Mouse (Mus musculus) limb, embryonic 11.5 days (tissue): ENCODE results near the gene Susd6. TPM values are rescaled to one million over a fixed set of nuclear protein-coding genes. Genes with fewer than 3 reads are reported as not detected.

Source experiments
- ATAC-seq: fragments of 200-750 bp; cut with Nextera tagmentation; 2 replicates; pipeline ENCODE4 v1.8.0; 2017; ENCODE audit warnings: low read depth; ENCODE audit not compliant: insufficient number of reproducible peaks, low FRiP score, low TSS enrichment
- DNase-seq: peaks from one replicate; pipeline ENCODE4 v3.0.0-alpha.2; 2015; ENCODE audit warnings: low spot score
- H3K27ac ChIP-seq: fragments of 300-500 bp; sonication (generic); replicated peaks from 2 replicates; pipeline ENCODE4 v1.5.1; 2014; ENCODE audit warnings: low read depth, mild to moderate bottlenecking, low read length
- H3K27me3 ChIP-seq: fragments of 300-500 bp; sonication (generic); 2 replicates; pipeline ENCODE4 v1.6.1; 2014; ENCODE audit warnings: mild to moderate bottlenecking, low read length, mixed read lengths; ENCODE audit not compliant: control insufficient read depth, insufficient read depth
- H3K36me3 ChIP-seq: fragments of 300-500 bp; sonication (generic); 2 replicates; pipeline ENCODE4 v1.6.1; 2014; ENCODE audit warnings: mild to moderate bottlenecking, low read length, moderate library complexity, mixed read lengths; ENCODE audit not compliant: control insufficient read depth, insufficient read depth
- H3K4me1 ChIP-seq: fragments of 300-500 bp; sonication (generic); 2 replicates; pipeline ENCODE4 v1.6.1; 2014; ENCODE audit warnings: low read length, mixed read lengths; ENCODE audit not compliant: control insufficient read depth, insufficient read depth
- H3K4me2 ChIP-seq: fragments of 300-500 bp; sonication (generic); 2 replicates; pipeline ENCODE4 v1.6.1; 2014; ENCODE audit warnings: low read depth, mild to moderate bottlenecking, moderate library complexity; ENCODE audit not compliant: severe bottlenecking
- H3K4me3 ChIP-seq: fragments of 300-500 bp; sonication (generic); 2 replicates; pipeline ENCODE4 v1.5.1; 2014; ENCODE audit warnings: low read depth, low read length
- H3K9ac ChIP-seq: fragments of 300-500 bp; sonication (generic); 2 replicates; pipeline ENCODE4 v1.6.1; 2014; ENCODE audit warnings: mild to moderate bottlenecking, low read length
- H3K9me3 ChIP-seq: fragments of 300-500 bp; sonication (generic); 2 replicates; pipeline ENCODE4 v1.6.1; 2016; ENCODE audit warnings: low read length; ENCODE audit not compliant: control insufficient read depth
- WGBS: fragments of 180-500 bp; shearing (Covaris S2); extraction: QIAGEN DNeasy Blood & Tissue Kit; methylation state at CpG from one replicate; pipeline ENCODE4 v1.1.7; 2014; 5-methylcytosine and 5-hydroxymethylcytosine counted together
- polyA plus RNA-seq: library from polyadenylated mRNA; unstranded; fragments of >200 nt; fragmentation: Nextera tagmentation; extraction: Ambion mirVana; gene quantifications from 2 replicates; pipeline ENCODE4 v1.2.1, GENCODE M21; 2014

Susd6 gene
- polyA plus RNA-seq, 1 experiment from 2014 or later, result 14.3 TPM

DNA sequence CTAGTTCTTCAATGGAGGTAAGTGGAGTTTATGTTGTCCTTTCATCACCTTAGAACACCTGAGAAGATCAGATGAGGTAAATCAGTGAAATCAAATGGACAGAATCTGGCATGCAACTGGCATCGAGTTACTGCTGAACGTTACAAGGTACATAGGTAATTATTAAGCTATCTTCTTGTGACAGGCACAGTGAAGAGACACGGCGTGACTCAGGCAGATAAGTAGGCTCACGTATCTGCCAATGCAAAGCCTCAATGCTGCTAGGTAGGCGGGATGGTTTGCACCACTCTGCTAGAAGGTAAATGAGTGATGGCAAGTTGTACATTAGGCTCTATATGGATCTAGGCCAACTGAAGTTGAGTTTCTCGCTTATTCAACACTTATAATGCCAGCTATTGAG, 139.8 kb downstream of the Susd6 start:
- Histone ChIP-seq H3K36me3 (no peaks in the 10 kb centered on the region), H3K9ac (no peak overlapping the region), H3K27me3 (no peaks in the 10 kb centered on the region), H3K9me3 (no peaks in the 10 kb centered on the region), H3K4me1 (no peaks in the 10 kb centered on the region), H3K4me2 (no peak overlapping the region), H3K4me3 (no peak overlapping the region), H3K27ac (no peak overlapping the region)
- DNase-seq (no peak), ATAC-seq (no peak)
- WGBS, result 80% methylated on average over 7 of the region's 7 CpGs

Other genes starting within 250 kb of the Susd6 start
- 23.8 and 27.4 TPM in 2 replicates for gene Slc39a9, start 146.6 kb upstream of the Susd6 start, polyA plus RNA-seq
- gene Erh, start 146.2 kb upstream of the Susd6 start, polyA plus RNA-seq, result 380 and 400 TPM in 2 replicates
- gene Plekhd1, start 97.9 kb upstream of the Susd6 start, polyA plus RNA-seq, result 0.17 TPM in 1 of 2 replicates, not detected in the other
- gene Ccdc177, start 29.8 kb upstream of the Susd6 start, polyA plus RNA-seq, result 0.12 and 0.38 TPM in 2 replicates
- gene Srsf5, start 155.0 kb downstream of the Susd6 start, polyA plus RNA-seq, result 363 and 435 TPM in 2 replicates
- 0.47 and 0.78 TPM in 2 replicates for gene Slc10a1, start 178.2 kb downstream of the Susd6 start, polyA plus RNA-seq
- gene Smoc1, start 236.3 kb downstream of the Susd6 start, polyA plus RNA-seq, result 15.6 and 19.1 TPM in 2 replicates